Mouse (Mus musculus): ENCODE measurements around the gene Kcnb1. TPM values are rescaled to one million over a fixed set of nuclear protein-coding genes. Genes with fewer than 3 reads are reported as not detected.
"Not testable (repeated sequence)": the region's sequence is repeated elsewhere in the genome, so short reads cannot be mapped to it uniquely, and the experiment has no call there.

The Kcnb1 gene
- polyA plus RNA-seq, 1 experiment from 2014 or later = 0.60 TPM

- not testable (repeated sequence) for H3K4me2 ChIP-seq; H3K9ac ChIP-seq; ATAC-seq (replicated peaks; ENCODE audit: insufficient number of reproducible peaks, insufficient read depth, low FRiP score, low read depth); H3K36me3 ChIP-seq; H3K9me3 ChIP-seq (replicated peaks); H3K27ac ChIP-seq; H3K4me3 ChIP-seq
- 83% methylated on average over 5 of the region's 5 CpGs for WGBS
- Histone ChIP-seq H3K4me1 (replicated peaks) (peaks cover 17% of the 10 kb centered on the region), H3K27me3 (peaks cover 21% of the 10 kb centered on the region)
Observed at GRCm38 (mm10) chr2:167204686-167205085, 14.7 kb upstream of the Kcnb1 start.

GRCm38 (mm10) chr2:167203505-167204166 is 13.7 kb upstream of the Kcnb1 start:
- Histone ChIP-seq H3K27me3 (peaks cover 21% of the 10 kb centered on the region), H3K4me2 (no peak overlapping the region), H3K4me3 (no peak overlapping the region), H3K9ac (no peak overlapping the region), H3K4me1 (replicated peaks) (peaks cover 7% of the 10 kb centered on the region), H3K9me3 (replicated peaks) (no peaks in the 10 kb centered on the region), H3K27ac (no peak overlapping the region), H3K36me3 (no peaks in the 10 kb centered on the region)
- WGBS = 73% methylated on average over 7 of the region's 7 CpGs
- no peak for ATAC-seq (replicated peaks; ENCODE audit: insufficient number of reproducible peaks, insufficient read depth, low FRiP score, low read depth)

- WGBS = 41% methylated on average over 16 of the region's 16 CpGs
- Histone ChIP-seq H3K4me3 (no peak overlapping the region), H3K36me3 (no peaks in the 10 kb centered on the region), H3K9me3 (replicated peaks) (no peaks in the 10 kb centered on the region), H3K4me2 (no peak overlapping the region), H3K9ac (no peak overlapping the region), H3K4me1 (replicated peaks) (no peaks in the 10 kb centered on the region), H3K27ac (no peak overlapping the region), H3K27me3 (peaks cover 22% of the 10 kb centered on the region)
- ATAC-seq (replicated peaks; ENCODE audit: insufficient number of reproducible peaks, insufficient read depth, low FRiP score, low read depth) = no peak
Observed at GRCm38 (mm10) chr2:167201463-167202291, 11.7 kb upstream of the Kcnb1 start.

GRCm38 (mm10) chr2:167198660-167199427 is 8.9 kb upstream of the Kcnb1 start:
- Histone ChIP-seq H3K36me3 (no peaks in the 10 kb centered on the region), H3K4me1 (replicated peaks) (no peaks in the 10 kb centered on the region), H3K9ac (no peak overlapping the region), H3K27me3 (peaks cover 26% of the 10 kb centered on the region), H3K27ac (no peak overlapping the region), H3K4me3 (no peak overlapping the region), H3K4me2 (no peak overlapping the region), H3K9me3 (replicated peaks) (no peaks in the 10 kb centered on the region)
- WGBS = 56% methylated on average over 13 of the region's 13 CpGs
- no peak for ATAC-seq (replicated peaks; ENCODE audit: insufficient number of reproducible peaks, insufficient read depth, low FRiP score, low read depth)

- Histone ChIP-seq H3K9ac (no peak overlapping the region), H3K4me1 (replicated peaks) (peaks cover 23% of the 10 kb centered on the region), H3K27me3 (peaks cover 53% of the 10 kb centered on the region), H3K4me3 (no peak overlapping the region), H3K27ac (no peak overlapping the region), H3K4me2 (no peak overlapping the region), H3K9me3 (replicated peaks) (no peaks in the 10 kb centered on the region), H3K36me3 (no peaks in the 10 kb centered on the region)
- 73% methylated on average over 3 of the region's 3 CpGs for WGBS
- ATAC-seq (replicated peaks; ENCODE audit: insufficient number of reproducible peaks, insufficient read depth, low FRiP score, low read depth) = no peak
Observed at GRCm38 (mm10) chr2:167193361-167193760, 3.4 kb upstream of the Kcnb1 start.

- Histone ChIP-seq H3K27ac (no peak overlapping the region), H3K4me2 (peak overlapping the region; percentile 96), H3K9ac (peak overlapping the region; percentile 52), H3K4me3 (peak overlapping the region; percentile 61), H3K9me3 (replicated peaks) (no peaks in the 10 kb centered on the region), H3K36me3 (no peaks in the 10 kb centered on the region), H3K4me1 (replicated peaks) (peaks cover 26% of the 10 kb centered on the region), H3K27me3 (peaks cover 86% of the 10 kb centered on the region)
- ATAC-seq (replicated peaks; ENCODE audit: insufficient number of reproducible peaks, insufficient read depth, low FRiP score, low read depth) = peak; percentile 51
- 1% methylated on average over 46 of the region's 91 CpGs for WGBS
Observed at GRCm38 (mm10) chr2:167189291-167190075, 472 bp downstream of the Kcnb1 start.

GRCm38 (mm10) chr2:167188315-167189207 is 1.4 kb downstream of the Kcnb1 start:
- no peaks in the 10 kb centered on the region for H3K36me3 ChIP-seq
- peak; percentile 51 for ATAC-seq (replicated peaks; ENCODE audit: insufficient number of reproducible peaks, insufficient read depth, low FRiP score, low read depth)
- H3K27me3 ChIP-seq = peaks cover 90% of the 10 kb centered on the region
- peaks cover 26% of the 10 kb centered on the region for H3K4me1 ChIP-seq (replicated peaks)
- H3K9me3 ChIP-seq (replicated peaks) = no peaks in the 10 kb centered on the region
- H3K4me3 ChIP-seq = peak overlapping the region; percentile 61
- no peak overlapping the region for H3K27ac ChIP-seq
- H3K4me2 ChIP-seq = peak overlapping the region; percentile 96
- peak overlapping the region; percentile 25; the same call in 1 of the 2 replicates for H3K9ac ChIP-seq
- 11% methylated on average over 75 of the region's 83 CpGs for WGBS

GRCm38 (mm10) chr2:167187119-167187518 is 2.8 kb downstream of the Kcnb1 start:
- H3K4me3 ChIP-seq = no peak overlapping the region
- no peak for ATAC-seq (replicated peaks; ENCODE audit: insufficient number of reproducible peaks, insufficient read depth, low FRiP score, low read depth)
- WGBS = 65% methylated on average over 5 of the region's 5 CpGs
- peaks cover 26% of the 10 kb centered on the region for H3K4me1 ChIP-seq (replicated peaks)
- H3K4me2 ChIP-seq = no peak overlapping the region
- no peaks in the 10 kb centered on the region for H3K36me3 ChIP-seq
- H3K9me3 ChIP-seq (replicated peaks) = no peaks in the 10 kb centered on the region
- peaks cover 80% of the 10 kb centered on the region for H3K27me3 ChIP-seq
- H3K27ac ChIP-seq = no peak overlapping the region
- no peak overlapping the region for H3K9ac ChIP-seq

- H3K27ac ChIP-seq = no peak overlapping the region
- 51% methylated on average over 10 of the region's 10 CpGs for WGBS
- peaks cover 74% of the 10 kb centered on the region for H3K27me3 ChIP-seq
- H3K9ac ChIP-seq = no peak overlapping the region
- H3K4me1 ChIP-seq (replicated peaks) = peaks cover 26% of the 10 kb centered on the region
- ATAC-seq (replicated peaks; ENCODE audit: insufficient number of reproducible peaks, insufficient read depth, low FRiP score, low read depth) = no peak
- no peaks in the 10 kb centered on the region for H3K9me3 ChIP-seq (replicated peaks)
- H3K4me3 ChIP-seq = no peak overlapping the region
- H3K36me3 ChIP-seq = no peaks in the 10 kb centered on the region
- no peak overlapping the region for H3K4me2 ChIP-seq
Observed at GRCm38 (mm10) chr2:167186544-167186943, 3.4 kb downstream of the Kcnb1 start.

- Histone ChIP-seq H3K4me3 (no peak overlapping the region), H3K4me1 (replicated peaks) (peaks cover 26% of the 10 kb centered on the region), H3K9ac (no peak overlapping the region), H3K27ac (no peak overlapping the region), H3K4me2 (no peak overlapping the region), H3K27me3 (peaks cover 69% of the 10 kb centered on the region), H3K9me3 (replicated peaks) (no peaks in the 10 kb centered on the region), H3K36me3 (no peaks in the 10 kb centered on the region)
- 49% methylated on average over 13 of the region's 13 CpGs for WGBS
- no peak for ATAC-seq (replicated peaks; ENCODE audit: insufficient number of reproducible peaks, insufficient read depth, low FRiP score, low read depth)
Observed at GRCm38 (mm10) chr2:167186003-167186402, 4.0 kb downstream of the Kcnb1 start.
